Comparison of ENCODE assay signal across 8 mouse cellular contexts in the genomic region with DNA sequence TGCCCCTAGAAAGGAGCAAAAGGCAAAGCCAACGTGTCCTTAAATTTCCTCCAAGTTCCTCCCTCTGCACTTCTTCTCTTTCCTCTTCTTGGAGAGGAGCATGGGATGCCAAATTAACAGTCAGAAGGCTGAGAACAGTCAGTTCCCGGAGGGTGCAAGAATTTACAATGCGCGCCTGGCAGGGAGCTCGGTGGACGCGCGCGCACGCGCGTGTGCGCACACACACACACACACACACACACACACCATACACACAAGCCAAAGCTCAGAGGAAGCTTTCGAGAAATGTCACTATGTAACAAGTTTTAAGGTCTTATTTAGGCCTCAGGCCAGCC. TPM values are rescaled to one million over a fixed set of nuclear protein-coding genes. Genes with fewer than 3 reads are reported as not detected.
DNase-seq lines count a peak whose midpoint lies in the region; ATAC-seq and TF ChIP-seq lines count a peak whose summit lies in the region.

No protein-coding gene starts in this region.

- no peak for TF ChIP-seq CTCF in kidney, postnatal 0 days (IDR thresholded peaks at IDR 0.05; ENCODE audit: low read depth)
- no peak for TF ChIP-seq CTCF in lung, postnatal 0 days (IDR thresholded peaks at IDR 0.05)

- H3K27me3 ChIP-seq in megakaryocyte, embryonic 14.5 days (replicated peaks) = peaks cover 2% of the 10 kb centered on the region
- no peaks in the 10 kb centered on the region for H3K27me3 ChIP-seq in embryonic facial prominence, embryonic 12.5 days
- H3K27me3 ChIP-seq in heart, embryonic 11.5 days (ENCODE audit: control insufficient read depth, insufficient read depth, low read length) = no peaks in the 10 kb centered on the region
- no peaks in the 10 kb centered on the region for H3K27me3 ChIP-seq in kidney, postnatal 0 days (ENCODE audit: insufficient read depth, low read length)
- no peaks in the 10 kb centered on the region for H3K27me3 ChIP-seq in lung, postnatal 0 days (replicated peaks; ENCODE audit: insufficient read depth, low read length)

- peak; percentile 58 for DNase-seq in kidney, postnatal 0 days (ENCODE audit: low spot score)
- DNase-seq in lung, postnatal 0 days (ENCODE audit: low spot score) = peak; percentile 74
- peak; percentile 60 for DNase-seq in right cerebral cortex, adult 18-20 months
- DNase-seq in spleen, adult 12 weeks (ENCODE audit: low spot score) = no peak

- H3K4me2 ChIP-seq in embryonic facial prominence, embryonic 12.5 days (replicated peaks) = peak overlapping the region; percentile 74
- H3K4me2 ChIP-seq in heart, embryonic 11.5 days = peak overlapping the region; percentile 91
- H3K4me2 ChIP-seq in kidney, postnatal 0 days (ENCODE audit: low read length) = peak overlapping the region; percentile 83
- peak overlapping the region; percentile 83 for H3K4me2 ChIP-seq in lung, postnatal 0 days (replicated peaks; ENCODE audit: low read depth, low read length)

- TF ChIP-seq EP300 in lung, postnatal 0 days (IDR thresholded peaks at IDR 0.05) = no peak

- peak overlapping the region; percentile 92 for H3K27ac ChIP-seq in embryonic facial prominence, embryonic 12.5 days
- H3K27ac ChIP-seq in heart, embryonic 11.5 days (ENCODE audit: low read depth, low read length) = no peak overlapping the region
- peak overlapping the region; percentile 96 for H3K27ac ChIP-seq in kidney, postnatal 0 days
- peak overlapping the region; percentile 97 for H3K27ac ChIP-seq in lung, postnatal 0 days (ENCODE audit: low read length)

- H3K4me3 ChIP-seq in megakaryocyte, embryonic 14.5 days (replicated peaks) = peak overlapping the region; percentile 98
- peak overlapping the region; percentile 97 for H3K4me3 ChIP-seq in embryonic facial prominence, embryonic 12.5 days
- H3K4me3 ChIP-seq in heart, embryonic 11.5 days (ENCODE audit: low read depth, low read length) = peak overlapping the region; percentile 96
- H3K4me3 ChIP-seq in kidney, postnatal 0 days (replicated peaks; ENCODE audit: low read depth, low read length) = peak overlapping the region; percentile 88
- peak overlapping the region; percentile 99 for H3K4me3 ChIP-seq in lung, postnatal 0 days (ENCODE audit: low read depth, low read length)

- H3K4me1 ChIP-seq in megakaryocyte, embryonic 14.5 days = peaks cover 65% of the 10 kb centered on the region
- H3K4me1 ChIP-seq in embryonic facial prominence, embryonic 12.5 days = peaks cover 13% of the 10 kb centered on the region; the same call in 1 of the 2 replicates
- peaks cover 9% of the 10 kb centered on the region; the same call in 1 of the 2 replicates for H3K4me1 ChIP-seq in heart, embryonic 11.5 days (ENCODE audit: control insufficient read depth, insufficient read depth, low read length)
- H3K4me1 ChIP-seq in kidney, postnatal 0 days (replicated peaks; ENCODE audit: insufficient read depth, low read length) = 0 out of 2 replicates have a peak, but pooled peaks cover 4% of the 10 kb centered on the region
- peaks cover 18% of the 10 kb centered on the region; the same call in 1 of the 2 replicates for H3K4me1 ChIP-seq in lung, postnatal 0 days (ENCODE audit: insufficient read depth, low read depth, low read length)

- H3K36me3 ChIP-seq in megakaryocyte, embryonic 14.5 days (replicated peaks; ENCODE audit: low read length) = peaks cover 10% of the 10 kb centered on the region
- no peaks in the 10 kb centered on the region for H3K36me3 ChIP-seq in embryonic facial prominence, embryonic 12.5 days
- H3K36me3 ChIP-seq in heart, embryonic 11.5 days (ENCODE audit: control insufficient read depth, insufficient read depth, low read length) = no peaks in the 10 kb centered on the region
- no peaks in the 10 kb centered on the region for H3K36me3 ChIP-seq in kidney, postnatal 0 days (ENCODE audit: insufficient read depth, low read length)
- H3K36me3 ChIP-seq in lung, postnatal 0 days (ENCODE audit: insufficient read depth, low read length) = no peaks in the 10 kb centered on the region

- 14% methylated on average over 14 of the region's 14 CpGs for WGBS in embryonic facial prominence, embryonic 12.5 days
- WGBS in heart, embryonic 11.5 days (ENCODE audit: insufficient replicate concordance) = 15% methylated on average over 14 of the region's 14 CpGs
- 2% methylated on average over 14 of the region's 14 CpGs for WGBS in kidney, postnatal 0 days
- WGBS in lung, postnatal 0 days = 10% methylated on average over 14 of the region's 14 CpGs

- no peaks in the 10 kb centered on the region for H3K9me3 ChIP-seq in megakaryocyte, embryonic 14.5 days
- no peaks in the 10 kb centered on the region for H3K9me3 ChIP-seq in embryonic facial prominence, embryonic 12.5 days
- H3K9me3 ChIP-seq in heart, embryonic 11.5 days (replicated peaks; ENCODE audit: control insufficient read depth, low read length) = no peaks in the 10 kb centered on the region
- H3K9me3 ChIP-seq in kidney, postnatal 0 days (replicated peaks; ENCODE audit: low read length) = no peaks in the 10 kb centered on the region
- H3K9me3 ChIP-seq in lung, postnatal 0 days (ENCODE audit: low read length) = no peaks in the 10 kb centered on the region

- no peak for ATAC-seq in megakaryocyte, adult 5-6 weeks (ENCODE audit: poor library complexity, severe bottlenecking)
- ATAC-seq in embryonic facial prominence, embryonic 12.5 days (ENCODE audit: insufficient number of reproducible peaks, insufficient read depth, low FRiP score, low TSS enrichment) = no peak
- ATAC-seq in heart, embryonic 11.5 days (replicated peaks; ENCODE audit: insufficient number of reproducible peaks, low FRiP score, low TSS enrichment) = no peak
- ATAC-seq in kidney, postnatal 0 days (replicated peaks; ENCODE audit: low FRiP score, low read depth) = no peak
- ATAC-seq in lung, postnatal 0 days = no peak

- peak overlapping the region; percentile 84 for H3K9ac ChIP-seq in embryonic facial prominence, embryonic 12.5 days
- peak overlapping the region; percentile 95 for H3K9ac ChIP-seq in heart, embryonic 11.5 days (ENCODE audit: low read depth, low read length)
- H3K9ac ChIP-seq in kidney, postnatal 0 days (ENCODE audit: low read depth, low read length) = peak overlapping the region; percentile 96
- H3K9ac ChIP-seq in lung, postnatal 0 days (replicated peaks; ENCODE audit: low read depth) = peak overlapping the region; percentile 97

RNA-seq across cellular contexts. Expression of a gene that starts 1.5 kb away (rescaled TPM):
- 1.0 and 2.2 TPM in 2 replicates for polyA plus RNA-seq in megakaryocyte, embryonic 14.5 days (2012; ENCODE audit: insufficient read depth, low replicate concordance)
- 60.7 and 61.6 TPM in 2 replicates for total RNA-seq in megakaryocyte, adult 5-6 weeks (2015)
- 90.0 and 98.9 TPM in 2 replicates for total RNA-seq in megakaryocyte, adult 5-6 weeks (2017)
- 22.8 and 24.6 TPM in 2 replicates for polyA plus RNA-seq in embryonic facial prominence, embryonic 12.5 days (2016; fragmentation: Nextera tagmentation; extraction: Ambion mirVana)
- polyA plus RNA-seq in heart, embryonic 11.5 days (2014; fragmentation: Nextera tagmentation; extraction: Ambion mirVana) = 14.7 and 18.2 TPM in 2 replicates
- polyA plus RNA-seq in kidney, postnatal 0 days (2015; fragmentation: Nextera tagmentation; extraction: Ambion mirVana) = 12.6 and 12.9 TPM in 2 replicates
- polyA plus RNA-seq in lung, postnatal 0 days (2015; fragmentation: Nextera tagmentation; extraction: Ambion mirVana) = 22.0 and 25.1 TPM in 2 replicates
